Mouse (Mus musculus) A20 (cell line): ENCODE results near the gene Slc30a5.

Experiments used
- DNase-seq: peaks from one replicate; pipeline ENCODE4 v3.0.0-alpha.2; 2011; ENCODE audit warnings: low read depth, low spot score

Gene Slc30a5

GRCm38 (mm10) chr13:100755329-100755728 is 77.9 kb downstream of the Slc30a5 start:
- DNase-seq, result no peak

- no peak for DNase-seq
Observed at GRCm38 (mm10) chr13:100754186-100754585, 79.0 kb downstream of the Slc30a5 start.

- DNase-seq, result no peak
Observed at GRCm38 (mm10) chr13:100753011-100753410, 80.2 kb downstream of the Slc30a5 start.
